Mouse (Mus musculus) liver, embryonic 14.5 days (tissue): Measurements from ENCODE around the gene Chn2.

Experiments used
- CTCF ChIP-seq: IDR thresholded peaks from 2 replicates; pipeline ENCODE4 v1.5.1; 2016; ENCODE audit warnings: antibody characterized with exemption, low read depth, control low read depth
- EP300 ChIP-seq: IDR thresholded peaks from 2 replicates; pipeline ENCODE4 v1.6.1; 2016; ENCODE audit warnings: antibody characterized with exemption, low read depth

GRCm38 (mm10) chr6:54254759-54255158, 215.4 kb downstream of the Chn2 start:
- TF ChIP-seq CTCF = peak; percentile 32
- TF ChIP-seq EP300 = no peak
